Mouse (Mus musculus) erythroblast, embryonic 14.5 days (primary cell): ENCODE measurements around the gene Cdk9. TPM values are rescaled to one million over a fixed set of nuclear protein-coding genes. Genes with fewer than 3 reads are reported as not detected.

Experiments used
- H3K27me3 ChIP-seq: 2 replicates; pipeline ENCODE4 v1.6.1; 2012; ENCODE audit warnings: inconsistent platforms; ENCODE audit not compliant: control insufficient read depth
- H3K36me3 ChIP-seq: 2 replicates; pipeline ENCODE4 v1.6.1; 2012; ENCODE audit warnings: mild to moderate bottlenecking, inconsistent platforms; ENCODE audit not compliant: control insufficient read depth
- H3K4me1 ChIP-seq: 2 replicates; pipeline ENCODE4 v1.6.1; 2012; ENCODE audit warnings: inconsistent platforms; ENCODE audit not compliant: control insufficient read depth
- H3K4me3 ChIP-seq: replicated peaks from 2 replicates; pipeline ENCODE3; 2012; ENCODE audit warnings: moderate library complexity, mild to moderate bottlenecking, inconsistent platforms
- H3K9me3 ChIP-seq: 2 replicates; pipeline ENCODE4 v1.6.1; 2012; ENCODE audit warnings: low read length, inconsistent platforms, mixed read lengths; ENCODE audit not compliant: control insufficient read depth
- GATA1 ChIP-seq: IDR thresholded peaks from 2 replicates; pipeline ENCODE4 v1.6.1; 2012; ENCODE audit warnings: low read length, inconsistent platforms, mixed read lengths
- TAL1 ChIP-seq: IDR thresholded peaks from 3 replicates; pipeline ENCODE4 v1.6.1; 2012; ENCODE audit warnings: low read length, inconsistent platforms, mixed read lengths
- polyA plus RNA-seq: library from polyadenylated mRNA; stranded (reverse); fragments of >175 nt; gene quantifications from 2 replicates; pipeline ENCODE4 v1.2.3, GENCODE M21; 2012

Cdk9 gene
- polyA plus RNA-seq, 1 experiment: 6.1 TPM

- no peak overlapping the region for H3K4me3 ChIP-seq
- no peaks in the 10 kb centered on the region for H3K27me3 ChIP-seq
Observed at GRCm38 (mm10) chr2:32673176-32673917, 39.5 kb downstream of the Cdk9 start.

GRCm38 (mm10) chr2:32671907-32672595, 40.8 kb downstream of the Cdk9 start:
- Histone ChIP-seq H3K9me3 (peaks cover 3% of the 10 kb centered on the region), H3K4me3 (no peak overlapping the region), H3K4me1 (peaks cover 37% of the 10 kb centered on the region), H3K27me3 (no peaks in the 10 kb centered on the region), H3K36me3 (peaks cover 13% of the 10 kb centered on the region)
- no peak for TF ChIP-seq GATA1
- TF ChIP-seq TAL1: no peak

More at GRCm38 (mm10) chr2:32673176-32673917, 39.5 kb downstream of the Cdk9 start:
- Histone ChIP-seq H3K4me1 (peaks cover 37% of the 10 kb centered on the region), H3K9me3 (peaks cover 7% of the 10 kb centered on the region), H3K36me3 (peaks cover 21% of the 10 kb centered on the region)
- no peak for TF ChIP-seq GATA1
- TF ChIP-seq TAL1: no peak

GRCm38 (mm10) chr2:32671147-32671546, 41.7 kb downstream of the Cdk9 start:
- H3K4me1 ChIP-seq: peaks cover 37% of the 10 kb centered on the region
- no peaks in the 10 kb centered on the region for H3K9me3 ChIP-seq
- TF ChIP-seq GATA1 (no peak), TAL1 (no peak)
- no peak overlapping the region for H3K4me3 ChIP-seq
- H3K36me3 ChIP-seq: peaks cover 13% of the 10 kb centered on the region
- no peaks in the 10 kb centered on the region for H3K27me3 ChIP-seq

GRCm38 (mm10) chr2:32669876-32670275, 43.0 kb downstream of the Cdk9 start:
- Histone ChIP-seq H3K4me3 (no peak overlapping the region), H3K36me3 (peaks cover 15% of the 10 kb centered on the region), H3K9me3 (no peaks in the 10 kb centered on the region), H3K27me3 (no peaks in the 10 kb centered on the region), H3K4me1 (peaks cover 42% of the 10 kb centered on the region)
- no peak for TF ChIP-seq GATA1
- no peak for TF ChIP-seq TAL1

GRCm38 (mm10) chr2:32668176-32668575, 44.7 kb downstream of the Cdk9 start:
- H3K36me3 ChIP-seq: peaks cover 9% of the 10 kb centered on the region
- H3K4me3 ChIP-seq: no peak overlapping the region
- no peak for TF ChIP-seq TAL1
- no peak for TF ChIP-seq GATA1
- no peaks in the 10 kb centered on the region for H3K27me3 ChIP-seq
- no peaks in the 10 kb centered on the region for H3K9me3 ChIP-seq
- peaks cover 35% of the 10 kb centered on the region for H3K4me1 ChIP-seq

- TF ChIP-seq GATA1: no peak
- no peak for TF ChIP-seq TAL1
- peaks cover 9% of the 10 kb centered on the region for H3K36me3 ChIP-seq
- H3K4me1 ChIP-seq: peaks cover 31% of the 10 kb centered on the region
- no peaks in the 10 kb centered on the region for H3K9me3 ChIP-seq
- no peak overlapping the region for H3K4me3 ChIP-seq
- no peaks in the 10 kb centered on the region for H3K27me3 ChIP-seq
Observed at GRCm38 (mm10) chr2:32667775-32668174, 45.1 kb downstream of the Cdk9 start.

GRCm38 (mm10) chr2:32665853-32666252, 47.0 kb downstream of the Cdk9 start:
- Histone ChIP-seq H3K4me1 (peaks cover 33% of the 10 kb centered on the region), H3K27me3 (no peaks in the 10 kb centered on the region), H3K4me3 (no peak overlapping the region), H3K36me3 (peaks cover 5% of the 10 kb centered on the region), H3K9me3 (no peaks in the 10 kb centered on the region)
- TF ChIP-seq TAL1 (no peak), GATA1 (no peak)

GRCm38 (mm10) chr2:32665345-32665744, 47.5 kb downstream of the Cdk9 start:
- Histone ChIP-seq H3K4me3 (no peak overlapping the region), H3K4me1 (peaks cover 35% of the 10 kb centered on the region), H3K27me3 (no peaks in the 10 kb centered on the region), H3K36me3 (peaks cover 5% of the 10 kb centered on the region), H3K9me3 (no peaks in the 10 kb centered on the region)
- TF ChIP-seq TAL1: no peak
- TF ChIP-seq GATA1: no peak

GRCm38 (mm10) chr2:32662291-32662690, 50.6 kb downstream of the Cdk9 start:
- TF ChIP-seq GATA1: no peak
- no peak for TF ChIP-seq TAL1
- Histone ChIP-seq H3K27me3 (no peaks in the 10 kb centered on the region), H3K36me3 (peaks cover 4% of the 10 kb centered on the region), H3K4me1 (peaks cover 51% of the 10 kb centered on the region), H3K9me3 (no peaks in the 10 kb centered on the region), H3K4me3 (no peak overlapping the region)
